In genomic region chr1:133168318-133169060, GRCm38 (mm10) we compare ENCODE assay signal across 10 mouse cellular contexts. TPM values are rescaled to one million over a fixed set of nuclear protein-coding genes. Genes with fewer than 3 reads are reported as not detected.
DNase-seq lines count a peak whose midpoint lies in the region; ATAC-seq and TF ChIP-seq lines count a peak whose summit lies in the region.
"Had no signal": no experiment of that assay in that cellular context is flagged by ENCODE, and none has a peak within 500 bp of the region (broad histone marks: within the 10 kb centered on the region; RNA-seq: fewer than 3 reads in every experiment).

No protein-coding gene starts in this region.

- 42% methylated on average over 19 of the region's 19 CpGs for WGBS in kidney, embryonic 14.5 days
- 42% methylated on average over 19 of the region's 19 CpGs for WGBS in liver, embryonic 12.5 days (ENCODE audit: insufficient replicate concordance)
- 72% methylated on average over 19 of the region's 19 CpGs for WGBS in thymus, adult 2 months

- DNase-seq in kidney, postnatal 14 days, result no peak
- DNase-seq in ES-CJ7 (ENCODE audit: low read depth, low spot score) (peak; percentile 66), ZHBTc4 (ENCODE audit: low read depth, low spot score) (peak; percentile 68)
- DNase-seq in thymus, adult 2 months, result no peak
- no peak for DNase-seq in left cerebral cortex, postnatal 14 days (ENCODE audit: low spot score in 2 of 2)
- DNase-seq: gastrocnemius, postnatal 14 days; lung, postnatal 14 days had no signal

- peak overlapping the region; percentile 26; the same call in 1 of the 2 replicates for H3K4me2 ChIP-seq in kidney, embryonic 14.5 days (replicated peaks; ENCODE audit: low read depth, low read length)
- peak overlapping the region; percentile 33 for H3K4me2 ChIP-seq in liver, embryonic 12.5 days
- H3K4me2 ChIP-seq: embryonic facial prominence, embryonic 13.5 days had no signal

- no peaks in the 10 kb centered on the region for H3K9me3 ChIP-seq in kidney, embryonic 14.5 days (ENCODE audit: control insufficient read depth, low read length)
- H3K9me3 ChIP-seq in liver, embryonic 12.5 days (replicated peaks), result no peaks in the 10 kb centered on the region
- H3K9me3 ChIP-seq: embryonic facial prominence, embryonic 13.5 days had no signal

- no peak overlapping the region for H3K27ac ChIP-seq in kidney, embryonic 14.5 days (ENCODE audit: low read depth, low read length)
- H3K27ac ChIP-seq in liver, embryonic 12.5 days, result no peak overlapping the region
- H3K27ac ChIP-seq in thymus, adult 2 months (ENCODE audit: control insufficient read depth, insufficient read depth, low read length), result no peak overlapping the region
- H3K27ac ChIP-seq: embryonic facial prominence, embryonic 13.5 days had no signal

- no peak for ATAC-seq in kidney, embryonic 14.5 days (ENCODE audit: low FRiP score, low TSS enrichment)
- no peak for ATAC-seq in liver, embryonic 12.5 days

- TF ChIP-seq POLR2A in thymus, adult 2 months (IDR thresholded peaks at IDR 0.05; ENCODE audit: control insufficient read depth, extremely low read depth, insufficient read depth, low read length, poor library complexity), result no peak

- intact Hi-C loops in left cerebral cortex, postnatal 14 days (cut with DNase I), result no loop called here

- peaks cover 3% of the 10 kb centered on the region; the same call in 1 of the 2 replicates for H3K4me1 ChIP-seq in kidney, embryonic 14.5 days (ENCODE audit: control insufficient read depth, insufficient read depth, low read length)
- H3K4me1 ChIP-seq in liver, embryonic 12.5 days, result peaks cover 20% of the 10 kb centered on the region
- H3K4me1 ChIP-seq in thymus, adult 2 months (replicated peaks; ENCODE audit: control insufficient read depth, insufficient read depth, low read length), result peaks cover 16% of the 10 kb centered on the region

- no peak overlapping the region for H3K4me3 ChIP-seq in kidney, embryonic 14.5 days (ENCODE audit: low read length)
- H3K4me3 ChIP-seq in liver, embryonic 12.5 days, result no peak overlapping the region
- no peak overlapping the region for H3K4me3 ChIP-seq in thymus, adult 2 months (ENCODE audit: control insufficient read depth, insufficient read depth, low read length)
- H3K4me3 ChIP-seq: embryonic facial prominence, embryonic 13.5 days had no signal

- TF ChIP-seq CTCF in thymus, adult 2 months (IDR thresholded peaks at IDR 0.05; ENCODE audit: borderline replicate concordance, control insufficient read depth, extremely low read depth, insufficient read depth, low read length, poor library complexity), result no peak

- peaks cover 25% of the 10 kb centered on the region for H3K27me3 ChIP-seq in kidney, embryonic 14.5 days (ENCODE audit: control insufficient read depth, insufficient read depth, low read length)
- H3K27me3 ChIP-seq in liver, embryonic 12.5 days (replicated peaks), result peaks cover 94% of the 10 kb centered on the region
- peaks cover 11% of the 10 kb centered on the region; the same call in 1 of the 2 replicates for H3K27me3 ChIP-seq in thymus, adult 2 months (ENCODE audit: control insufficient read depth, insufficient read depth, low read length)

- no peak overlapping the region for H3K9ac ChIP-seq in kidney, embryonic 14.5 days (ENCODE audit: low read depth, low read length)
- no peak overlapping the region for H3K9ac ChIP-seq in liver, embryonic 12.5 days
- H3K9ac ChIP-seq: embryonic facial prominence, embryonic 13.5 days had no signal

- H3K36me3 ChIP-seq in kidney, embryonic 14.5 days (ENCODE audit: control insufficient read depth, insufficient read depth, low read length), result no peaks in the 10 kb centered on the region
- H3K36me3 ChIP-seq in liver, embryonic 12.5 days, result no peaks in the 10 kb centered on the region
- H3K36me3 ChIP-seq in thymus, adult 2 months (ENCODE audit: control insufficient read depth, insufficient read depth, low read length), result no peaks in the 10 kb centered on the region
- H3K36me3 ChIP-seq: embryonic facial prominence, embryonic 13.5 days had no signal

RNA-seq across cellular contexts. Expression of gene Plekha6, which starts 4.5 kb away (rescaled TPM):
- polyA plus RNA-seq in kidney, embryonic 14.5 days (2014; fragmentation: Nextera tagmentation; extraction: Ambion mirVana), result 3.3 and 6.1 TPM in 2 replicates
- 2.1 and 2.2 TPM in 2 replicates for polyA plus RNA-seq in liver, embryonic 12.5 days (2016; fragmentation: Nextera tagmentation; extraction: Ambion mirVana)
- polyA plus RNA-seq in thymus, adult 2 months (2012; rRNA removed), result 5.1 and 9.4 TPM in 2 replicates
- total RNA-seq in left cerebral cortex, postnatal 14 days (2021), result 10 to 100 TPM; 60.7 to 70.5 TPM

RNA-seq across cellular contexts. Expression of gene Ppp1r15b, which starts 37.5 kb away (rescaled TPM):
- polyA plus RNA-seq in kidney, embryonic 14.5 days (2014; fragmentation: Nextera tagmentation; extraction: Ambion mirVana), result 17.9 and 49.4 TPM in 2 replicates
- 60.8 and 63.8 TPM in 2 replicates for polyA plus RNA-seq in liver, embryonic 12.5 days (2016; fragmentation: Nextera tagmentation; extraction: Ambion mirVana)
- polyA plus RNA-seq in thymus, adult 2 months (2012; rRNA removed), result 45.8 and 55.0 TPM in 2 replicates
- total RNA-seq in left cerebral cortex, postnatal 14 days (2021), result 10 to 100 TPM; 45.5 to 46.8 TPM

Comparison
In these comparisons a context has a peak if more than half of its experiments do, and no peak if none do; other contexts are left out.
1. DNase-seq: peak in ES-CJ7 (single experiment) and ZHBTc4 (single experiment); none in kidney, postnatal 14 days (single experiment), thymus, adult 2 months (single experiment) and left cerebral cortex, postnatal 14 days (0 of 2).